Mouse (Mus musculus): Measurements from ENCODE around the gene Eif2s3x. TPM values are rescaled to one million over a fixed set of nuclear protein-coding genes. Genes with fewer than 3 reads are reported as not detected.

Gene Eif2s3x
- total and polyA plus RNA-seq, 3 experiments, result 183 to 551 (median 226) TPM

DNA sequence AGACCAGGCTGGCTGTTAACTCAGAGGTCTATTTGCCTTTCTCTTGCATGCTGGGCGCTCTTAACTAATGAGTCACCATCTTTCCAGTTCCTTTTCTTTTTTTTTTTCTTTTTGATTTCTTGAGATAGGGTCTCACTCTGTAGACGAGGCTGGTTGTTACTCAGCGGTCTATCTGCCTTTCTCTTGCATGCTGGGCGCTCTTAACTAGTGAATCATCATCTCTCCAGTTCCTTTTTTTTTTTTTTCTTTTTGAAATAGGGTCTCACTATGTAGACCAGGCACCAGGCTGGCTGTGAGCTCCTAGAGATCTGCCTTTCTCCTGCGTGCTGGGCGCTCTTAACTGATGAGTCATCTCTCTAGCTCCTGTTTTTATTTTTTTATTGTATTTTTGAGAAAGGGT lies 43.3 kb downstream of the Eif2s3x start:
- H3K4me3 ChIP-seq (ENCODE audit: control insufficient read depth in 1 of 2, insufficient read depth in 1 of 2, low read depth in 2 of 2, low read length in 2 of 2), result no peak overlapping the region
- TF ChIP-seq EP300 (IDR thresholded peaks at IDR 0.05; ENCODE audit: low read depth in 1 of 2, low read length in 2 of 2), result peak; percentile 41 to 66; a peak in 2 of 4 replicates
- TF ChIP-seq RCOR1 (IDR thresholded peaks at IDR 0.05; ENCODE audit: low read depth, low read length), result peak; percentile 23; the same call in 1 of the 2 replicates
- 0 out of 2 replicates have a peak, but pooled peaks have one; percentile 22 for TF ChIP-seq HCFC1 (IDR thresholded peaks at IDR 0.05; ENCODE audit: low read depth, low read length)
- no peak for TF ChIP-seq UBTF (IDR thresholded peaks at IDR 0.05; ENCODE audit: borderline replicate concordance, insufficient read depth, low read depth, low read length)
- TF ChIP-seq KAT2A (conservative IDR thresholded peaks at IDR 0.05; ENCODE audit: low read depth, low read length), result no peak
- peak; percentile 78; the same call in 1 of the 2 replicates for TF ChIP-seq JUND (IDR thresholded peaks at IDR 0.05; ENCODE audit: low read depth, low read length)
- no peak for TF ChIP-seq RAD21 (IDR thresholded peaks at IDR 0.05; ENCODE audit: low read depth, low read length)
- 0 out of 2 replicates have a peak, but pooled peaks have one; percentile 27 for TF ChIP-seq GATA1 (IDR thresholded peaks at IDR 0.05; ENCODE audit: low read depth, low read length)
- peak; percentile 96 for TF ChIP-seq ZNF384 (IDR thresholded peaks at IDR 0.05; ENCODE audit: low read depth, low read length)
- no peaks in the 10 kb centered on the region for H3K4me1 ChIP-seq (ENCODE audit: control insufficient read depth in 1 of 2, insufficient read depth in 2 of 2, low read length in 2 of 2)

DNA sequence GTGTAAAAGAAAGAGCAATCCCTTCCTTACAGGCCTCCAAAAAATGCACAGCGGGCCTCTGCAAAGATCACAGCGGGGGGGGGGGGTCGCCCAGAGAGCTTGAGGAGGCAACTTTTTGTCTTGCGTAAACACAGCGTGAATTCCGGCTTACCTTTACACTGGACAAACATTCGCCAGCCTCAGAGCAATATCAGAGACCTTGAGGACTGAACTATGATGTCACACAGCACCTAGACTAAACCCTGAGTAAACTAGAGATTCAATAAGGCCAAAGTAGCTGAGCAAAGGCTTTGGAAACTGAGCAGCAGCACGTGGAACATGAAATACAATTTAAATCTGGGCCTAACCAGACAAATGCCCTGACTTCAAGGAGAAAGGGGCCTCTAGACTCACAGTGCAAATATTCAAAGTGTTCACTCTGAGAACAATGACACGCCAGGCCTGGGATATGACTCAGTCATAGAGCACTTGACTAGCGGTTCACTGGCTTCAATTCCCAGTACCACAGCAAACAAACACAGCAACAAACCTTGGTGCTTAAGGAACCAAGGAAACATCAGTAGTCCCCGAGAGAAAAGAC lies 60.3 kb downstream of the Eif2s3x start:
- Histone ChIP-seq H3K36me3 (ENCODE audit: control insufficient read depth in 1 of 2, insufficient read depth in 2 of 2, low read length in 2 of 2) (no peaks in the 10 kb centered on the region; a peak in 1 of 4 replicates), H3K4me3 (ENCODE audit: control insufficient read depth in 1 of 2, insufficient read depth in 1 of 2, low read depth in 2 of 2, low read length in 2 of 2) (no peak overlapping the region), H3K27me3 (ENCODE audit: control insufficient read depth in 1 of 2, insufficient read depth in 2 of 2, low read length in 2 of 2) (no peaks in the 10 kb centered on the region), H3K27ac (ENCODE audit: control insufficient read depth, low read depth, low read length) (no peak overlapping the region), H3K9me3 (replicated peaks; ENCODE audit: insufficient read depth, low read length) (no peaks in the 10 kb centered on the region), H3K9ac (ENCODE audit: control insufficient read depth, low read depth, low read length, poor library complexity, severe bottlenecking) (0 out of 2 replicates have a peak overlapping the region, but pooled peaks have one; percentile 7), H3K4me1 (ENCODE audit: control insufficient read depth in 1 of 2, insufficient read depth in 2 of 2, low read length in 2 of 2) (no peaks in the 10 kb centered on the region), H3K79me2 (ENCODE audit: control insufficient read depth, insufficient read depth, low read length, poor library complexity) (no peaks in the 10 kb centered on the region)
- DNase-seq (ENCODE audit: low read depth, low spot score), result no peak
- no peak for TF ChIP-seq SIN3A (IDR thresholded peaks at IDR 0.05; ENCODE audit: low read length)
- TF ChIP-seq USF2 (IDR thresholded peaks at IDR 0.05; ENCODE audit: borderline replicate concordance in 1 of 2, insufficient read depth in 1 of 2, low read depth in 1 of 2, low read length in 2 of 2), result no peak
- TF ChIP-seq NRF1 (IDR thresholded peaks at IDR 0.05; ENCODE audit: insufficient read depth, low read depth, low read length, poor library complexity, severe bottlenecking), result no peak
- no peak for TF ChIP-seq BHLHE40 (IDR thresholded peaks at IDR 0.05; ENCODE audit: borderline replicate concordance, low read depth, low read length)
- TF ChIP-seq POLR2AphosphoS5 (IDR thresholded peaks at IDR 0.05; ENCODE audit: borderline replicate concordance, low read depth, low read length), result no peak
- TF ChIP-seq ZNF384 (IDR thresholded peaks at IDR 0.05; ENCODE audit: low read depth, low read length), result no peak
- no peak for TF ChIP-seq TCF12 (IDR thresholded peaks at IDR 0.05; ENCODE audit: low read depth, low read length)
- no peak for TF ChIP-seq TAL1 (IDR thresholded peaks at IDR 0.05; ENCODE audit: low read length)
- no peak for TF ChIP-seq EP300 (IDR thresholded peaks at IDR 0.05; ENCODE audit: low read depth in 1 of 2, low read length in 2 of 2)
- no peak for TF ChIP-seq UBTF (IDR thresholded peaks at IDR 0.05; ENCODE audit: borderline replicate concordance, insufficient read depth, low read depth, low read length)
- no peak for TF ChIP-seq E2F4 (IDR thresholded peaks at IDR 0.05; ENCODE audit: borderline replicate concordance, low read depth, low read length)
- TF ChIP-seq TBP (IDR thresholded peaks at IDR 0.05; ENCODE audit: low read depth, low read length), result no peak
- TF ChIP-seq CHD2 (IDR thresholded peaks at IDR 0.05; ENCODE audit: low read length), result no peak

More for the DNA sequence above, 43.3 kb downstream of the Eif2s3x start:
- no peaks in the 10 kb centered on the region for H3K36me3 ChIP-seq (ENCODE audit: control insufficient read depth in 1 of 2, insufficient read depth in 2 of 2, low read length in 2 of 2)
- H3K79me2 ChIP-seq (ENCODE audit: control insufficient read depth, insufficient read depth, low read length, poor library complexity), result no peaks in the 10 kb centered on the region
- H3K27ac ChIP-seq (ENCODE audit: control insufficient read depth, low read depth, low read length), result peak overlapping the region; percentile 46
- H3K27me3 ChIP-seq (ENCODE audit: control insufficient read depth in 1 of 2, insufficient read depth in 2 of 2, low read length in 2 of 2), result no peaks in the 10 kb centered on the region
- no peak overlapping the region for H3K9ac ChIP-seq (ENCODE audit: control insufficient read depth, low read depth, low read length, poor library complexity, severe bottlenecking)
- H3K9me3 ChIP-seq (replicated peaks; ENCODE audit: insufficient read depth, low read length), result no peaks in the 10 kb centered on the region
- DNase-seq (ENCODE audit: low read depth, low spot score), result peak; percentile 81

Data from MEL (cell line).